Mouse (Mus musculus): ENCODE results near the gene Gm26897. TPM values are rescaled to one million over a fixed set of nuclear protein-coding genes. Genes with fewer than 3 reads are reported as not detected.

Gene Gm26897
- not detected in 2 replicates for polyA plus RNA-seq (2012; ENCODE audit: low replicate concordance)

DNA sequence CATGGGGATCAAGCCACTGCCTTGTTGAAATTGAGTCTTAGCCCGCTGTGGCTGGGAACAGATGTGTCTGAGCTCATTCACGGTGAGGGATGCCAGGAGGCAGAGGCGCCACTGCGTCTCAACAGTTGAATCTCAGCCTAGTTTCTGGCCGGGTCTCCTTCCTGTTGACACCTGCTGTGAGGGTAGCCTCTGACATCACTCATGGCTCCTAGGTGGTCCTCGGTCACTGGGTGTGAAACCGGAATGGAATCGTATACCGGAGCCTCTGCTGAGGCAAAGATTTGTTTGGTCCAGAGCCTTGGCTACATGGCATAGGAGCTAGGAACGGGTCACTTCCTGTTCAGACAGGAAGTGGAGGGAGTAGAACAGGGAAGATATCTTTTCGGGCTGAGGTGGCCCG lies at the start of gene Gm26897:
Gene Gm26897, plus strand, starts transcription at position 74 of the 400 bp plus-strand sequence.

